Mouse (Mus musculus) cerebral cortex, adult 2 months (tissue): ENCODE measurements around the gene Angptl6.

ENCODE experiments used
- WGBS: fragments of 180-500 bp; shearing (Covaris S2); methylation state at CpG from one replicate; pipeline ENCODE4 v1.1.7; 2018; 5-methylcytosine and 5-hydroxymethylcytosine counted together

Gene Angptl6

GRCm38 (mm10) chr9:20837184-20837947 lies 42.2 kb downstream of the Angptl6 start:
- 78% methylated on average over 9 of the region's 9 CpGs for WGBS

GRCm38 (mm10) chr9:20835431-20835954 lies 44.0 kb downstream of the Angptl6 start:
- whole genome bisulfite sequencing: 92% methylated on average over 11 of the region's 11 CpGs

- 78% methylated on average over 1 of the region's 1 CpGs for WGBS
These were observed 44.6 kb downstream of the Angptl6 start for GRCm38 (mm10) chr9:20834881-20835280.

- 16% methylated on average over 19 of the region's 19 CpGs for WGBS
These were observed 48.5 kb downstream of the Angptl6 start for GRCm38 (mm10) chr9:20830901-20831643.

- 97% methylated on average over 1 of the region's 1 CpGs for WGBS
These were observed 51.4 kb downstream of the Angptl6 start for GRCm38 (mm10) chr9:20828127-20828526.

GRCm38 (mm10) chr9:20825781-20826180 lies 53.7 kb downstream of the Angptl6 start:
- WGBS: 65% methylated on average over 5 of the region's 5 CpGs
